Mouse (Mus musculus): ENCODE measurements around the gene Prdx2. TPM values are rescaled to one million over a fixed set of nuclear protein-coding genes. Genes with fewer than 3 reads are reported as not detected.
A peak's percentile ranks its signal among the peaks of the same experiment; 100 is the strongest.

Prdx2 gene
- polyA plus RNA-seq, 1 experiment from 2014 or later = 771 TPM

GRCm38 (mm10) chr8:84987388-84987787 is 18.0 kb downstream of the Prdx2 start:
- Histone ChIP-seq H3K27ac (ENCODE audit: low read depth) (no peak overlapping the region), H3K4me3 (ENCODE audit: low read depth, low read length) (no peak overlapping the region), H3K36me3 (ENCODE audit: control insufficient read depth, insufficient read depth, low read length) (no peaks in the 10 kb centered on the region), H3K9me3 (ENCODE audit: control insufficient read depth, low read length) (no peaks in the 10 kb centered on the region), H3K4me1 (replicated peaks; ENCODE audit: control insufficient read depth, insufficient read depth, low read length) (peaks cover 19% of the 10 kb centered on the region), H3K27me3 (replicated peaks; ENCODE audit: control insufficient read depth, insufficient read depth, low read length) (0 out of 2 replicates have a peak, but pooled peaks cover 11% of the 10 kb centered on the region), H3K9ac (ENCODE audit: low read length) (no peak overlapping the region), H3K4me2 (ENCODE audit: low read length) (no peak overlapping the region)
- ATAC-seq (replicated peaks; ENCODE audit: low FRiP score, low TSS enrichment, low read depth) (no peak), DNase-seq (ENCODE audit: low spot score) (no peak)
- WGBS = 87% methylated on average over 5 of the region's 5 CpGs

DNA sequence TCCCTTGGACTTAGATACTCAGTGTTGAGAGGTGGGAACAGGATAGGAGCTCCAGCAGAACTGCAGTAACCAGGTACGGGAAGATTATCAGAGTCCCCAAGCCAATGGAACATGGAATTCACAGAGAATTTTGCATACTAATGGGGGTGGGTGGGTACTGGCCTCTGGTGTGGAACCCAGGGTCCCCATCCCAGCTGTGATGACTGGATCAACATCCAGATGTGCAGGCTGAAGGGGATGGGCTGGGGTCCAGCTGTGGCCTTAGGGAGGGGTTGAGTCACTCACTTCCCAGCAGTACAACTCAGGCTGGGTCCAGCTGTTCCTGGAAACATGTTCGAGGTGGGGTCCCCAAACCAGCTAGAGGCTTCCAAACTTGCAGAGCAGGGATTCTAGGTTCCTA is 18.5 kb downstream of the Prdx2 start:
- Histone ChIP-seq H3K27me3 (replicated peaks; ENCODE audit: control insufficient read depth, insufficient read depth, low read length) (0 out of 2 replicates have a peak, but pooled peaks cover 11% of the 10 kb centered on the region), H3K27ac (ENCODE audit: low read depth) (no peak overlapping the region), H3K36me3 (ENCODE audit: control insufficient read depth, insufficient read depth, low read length) (no peaks in the 10 kb centered on the region), H3K4me2 (ENCODE audit: low read length) (no peak overlapping the region), H3K9me3 (ENCODE audit: control insufficient read depth, low read length) (no peaks in the 10 kb centered on the region), H3K4me1 (replicated peaks; ENCODE audit: control insufficient read depth, insufficient read depth, low read length) (peaks cover 19% of the 10 kb centered on the region), H3K9ac (ENCODE audit: low read length) (no peak overlapping the region), H3K4me3 (ENCODE audit: low read depth, low read length) (no peak overlapping the region)
- 64% methylated on average over 2 of the region's 2 CpGs for WGBS
- ATAC-seq (replicated peaks; ENCODE audit: low FRiP score, low TSS enrichment, low read depth) (no peak), DNase-seq (ENCODE audit: low spot score) (no peak)

DNA sequence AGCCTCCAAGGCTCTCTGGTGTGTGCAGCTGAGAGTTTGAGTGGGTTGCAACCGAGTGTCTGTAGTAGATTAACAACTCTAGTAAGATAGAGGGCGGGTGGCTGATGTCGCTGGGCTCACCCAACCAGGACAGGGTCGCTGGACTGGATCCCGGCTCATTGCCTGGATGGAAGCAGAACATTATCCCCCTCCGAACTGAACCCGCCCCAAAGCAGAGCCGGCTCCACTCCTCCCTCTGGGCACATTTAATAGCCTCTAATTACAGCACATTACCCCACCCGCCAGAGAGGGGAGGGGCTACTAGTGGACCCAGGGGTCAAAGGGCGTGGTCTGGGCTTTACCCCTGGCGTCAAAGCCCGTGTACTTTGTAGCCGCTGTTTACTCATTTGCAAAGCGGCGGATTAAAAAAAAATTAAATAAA is 19.9 kb downstream of the Prdx2 start:
- 0 out of 2 replicates have a peak, but pooled peaks cover 11% of the 10 kb centered on the region for H3K27me3 ChIP-seq (replicated peaks; ENCODE audit: control insufficient read depth, insufficient read depth, low read length)
- 7% methylated on average over 15 of the region's 15 CpGs for WGBS
- peaks cover 17% of the 10 kb centered on the region for H3K4me1 ChIP-seq (replicated peaks; ENCODE audit: control insufficient read depth, insufficient read depth, low read length)
- peak overlapping the region; percentile 86 for H3K27ac ChIP-seq (ENCODE audit: low read depth)
- no peak for DNase-seq (ENCODE audit: low spot score)
- no peaks in the 10 kb centered on the region for H3K9me3 ChIP-seq (ENCODE audit: control insufficient read depth, low read length)
- no peaks in the 10 kb centered on the region for H3K36me3 ChIP-seq (ENCODE audit: control insufficient read depth, insufficient read depth, low read length)
- H3K4me2 ChIP-seq (ENCODE audit: low read length) = peak overlapping the region; percentile 94
- ATAC-seq (replicated peaks; ENCODE audit: low FRiP score, low TSS enrichment, low read depth) = no peak
- H3K4me3 ChIP-seq (ENCODE audit: low read depth, low read length) = peak overlapping the region; percentile 6; the same call in 1 of the 2 replicates
- H3K9ac ChIP-seq (ENCODE audit: low read length) = no peak overlapping the region

GRCm38 (mm10) chr8:84989810-84990209 is 20.4 kb downstream of the Prdx2 start:
- peaks cover 12% of the 10 kb centered on the region for H3K4me1 ChIP-seq (replicated peaks; ENCODE audit: control insufficient read depth, insufficient read depth, low read length)
- 0 out of 2 replicates have a peak, but pooled peaks cover 11% of the 10 kb centered on the region for H3K27me3 ChIP-seq (replicated peaks; ENCODE audit: control insufficient read depth, insufficient read depth, low read length)
- H3K36me3 ChIP-seq (ENCODE audit: control insufficient read depth, insufficient read depth, low read length) = no peaks in the 10 kb centered on the region
- H3K4me3 ChIP-seq (ENCODE audit: low read depth, low read length) = peak overlapping the region; percentile 60
- DNase-seq (ENCODE audit: low spot score) (peak; percentile 97), ATAC-seq (replicated peaks; ENCODE audit: low FRiP score, low TSS enrichment, low read depth) (peak; percentile 63)
- H3K27ac ChIP-seq (ENCODE audit: low read depth) = peak overlapping the region; percentile 86
- WGBS = under 1% methylated on average over 15 of the region's 15 CpGs
- no peaks in the 10 kb centered on the region for H3K9me3 ChIP-seq (ENCODE audit: control insufficient read depth, low read length)
- H3K4me2 ChIP-seq (ENCODE audit: low read length) = peak overlapping the region; percentile 94
- H3K9ac ChIP-seq (ENCODE audit: low read length) = peak overlapping the region; percentile 69

- Histone ChIP-seq H3K4me3 (ENCODE audit: low read depth, low read length) (peak within 1 kb of the TSS; percentile 60), H3K4me1 (replicated peaks; ENCODE audit: control insufficient read depth, insufficient read depth, low read length) (peaks cover 7% of the 10 kb centered on the region; the same call in 1 of the 2 replicates), H3K36me3 (ENCODE audit: control insufficient read depth, insufficient read depth, low read length) (no peaks in the 10 kb centered on the region), H3K4me2 (ENCODE audit: low read length) (peak within 1 kb of the TSS; percentile 94), H3K9me3 (ENCODE audit: control insufficient read depth, low read length) (no peaks in the 10 kb centered on the region), H3K9ac (ENCODE audit: low read length) (peak within 1 kb of the TSS; percentile 69), H3K27me3 (replicated peaks; ENCODE audit: control insufficient read depth, insufficient read depth, low read length) (0 out of 2 replicates have a peak, but pooled peaks cover 11% of the 10 kb centered on the region), H3K27ac (ENCODE audit: low read depth) (peak within 1 kb of the TSS; percentile 86)
- under 1% methylated on average over 28 of the region's 28 CpGs for WGBS
- peak; percentile 88 for ATAC-seq (replicated peaks; ENCODE audit: low FRiP score, low TSS enrichment, low read depth)
- peak; percentile 99 for DNase-seq (ENCODE audit: low spot score)
Observed at GRCm38 (mm10) chr8:84990349-84990748, 21.0 kb downstream of the Prdx2 start, which contains the start of gene Hook2. Gene Hook2 (plus strand): TSS chr8:84990603.

- H3K27me3 ChIP-seq (replicated peaks; ENCODE audit: control insufficient read depth, insufficient read depth, low read length) = 0 out of 2 replicates have a peak, but pooled peaks cover 11% of the 10 kb centered on the region
- peak overlapping the region; percentile 94 for H3K4me2 ChIP-seq (ENCODE audit: low read length)
- peaks cover 3% of the 10 kb centered on the region; the same call in 1 of the 2 replicates for H3K4me1 ChIP-seq (replicated peaks; ENCODE audit: control insufficient read depth, insufficient read depth, low read length)
- H3K4me3 ChIP-seq (ENCODE audit: low read depth, low read length) = peak overlapping the region; percentile 60
- no peaks in the 10 kb centered on the region for H3K9me3 ChIP-seq (ENCODE audit: control insufficient read depth, low read length)
- 1% methylated on average over 15 of the region's 15 CpGs for whole genome bisulfite sequencing
- H3K36me3 ChIP-seq (ENCODE audit: control insufficient read depth, insufficient read depth, low read length) = no peaks in the 10 kb centered on the region
- peak overlapping the region; percentile 86 for H3K27ac ChIP-seq (ENCODE audit: low read depth)
- ATAC-seq (replicated peaks; ENCODE audit: low FRiP score, low TSS enrichment, low read depth) (peak; percentile 77), DNase-seq (ENCODE audit: low spot score) (no peak)
- peak overlapping the region; percentile 69 for H3K9ac ChIP-seq (ENCODE audit: low read length)
Observed at GRCm38 (mm10) chr8:84990836-84991235, 21.4 kb downstream of the Prdx2 start.

GRCm38 (mm10) chr8:84994375-84994774 is 25.0 kb downstream of the Prdx2 start:
- ATAC-seq (replicated peaks; ENCODE audit: low FRiP score, low TSS enrichment, low read depth) (no peak), DNase-seq (ENCODE audit: low spot score) (no peak)
- Histone ChIP-seq H3K9ac (ENCODE audit: low read length) (no peak overlapping the region), H3K9me3 (ENCODE audit: control insufficient read depth, low read length) (no peaks in the 10 kb centered on the region), H3K27ac (ENCODE audit: low read depth) (no peak overlapping the region), H3K27me3 (replicated peaks; ENCODE audit: control insufficient read depth, insufficient read depth, low read length) (no peaks in the 10 kb centered on the region), H3K36me3 (ENCODE audit: control insufficient read depth, insufficient read depth, low read length) (no peaks in the 10 kb centered on the region), H3K4me3 (ENCODE audit: low read depth, low read length) (no peak overlapping the region), H3K4me2 (ENCODE audit: low read length) (no peak overlapping the region), H3K4me1 (replicated peaks; ENCODE audit: control insufficient read depth, insufficient read depth, low read length) (0 out of 2 replicates have a peak, but pooled peaks cover 3% of the 10 kb centered on the region)
- WGBS = 87% methylated on average over 9 of the region's 9 CpGs

DNA sequence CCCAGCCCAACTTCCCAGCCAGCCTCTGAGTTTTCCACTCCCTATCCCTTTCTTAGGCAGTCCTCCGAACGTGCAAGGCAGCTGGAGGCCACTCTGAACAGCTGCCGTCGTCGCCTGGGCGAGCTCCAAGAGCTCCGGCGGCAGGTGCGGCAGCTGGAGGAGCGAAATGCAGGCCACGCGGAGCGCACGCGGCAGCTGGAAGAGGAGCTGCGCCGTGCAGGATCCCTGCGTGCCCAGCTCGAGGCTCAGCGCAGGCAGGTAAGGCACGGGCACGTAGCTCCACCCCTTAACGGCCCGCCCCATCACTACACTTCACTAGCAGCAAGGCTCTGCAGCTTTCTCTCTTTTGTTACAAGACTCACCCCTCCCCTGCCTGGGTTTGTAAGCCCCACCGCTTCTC is 26.3 kb downstream of the Prdx2 start:
- H3K27ac ChIP-seq (ENCODE audit: low read depth) = no peak overlapping the region
- H3K4me2 ChIP-seq (ENCODE audit: low read length) = no peak overlapping the region
- 35% methylated on average over 25 of the region's 25 CpGs for WGBS
- ATAC-seq (replicated peaks; ENCODE audit: low FRiP score, low TSS enrichment, low read depth) (no peak), DNase-seq (ENCODE audit: low spot score) (no peak)
- no peak overlapping the region for H3K9ac ChIP-seq (ENCODE audit: low read length)
- H3K4me1 ChIP-seq (replicated peaks; ENCODE audit: control insufficient read depth, insufficient read depth, low read length) = no peaks in the 10 kb centered on the region
- no peaks in the 10 kb centered on the region for H3K9me3 ChIP-seq (ENCODE audit: control insufficient read depth, low read length)
- H3K27me3 ChIP-seq (replicated peaks; ENCODE audit: control insufficient read depth, insufficient read depth, low read length) = no peaks in the 10 kb centered on the region
- H3K4me3 ChIP-seq (ENCODE audit: low read depth, low read length) = no peak overlapping the region
- no peaks in the 10 kb centered on the region for H3K36me3 ChIP-seq (ENCODE audit: control insufficient read depth, insufficient read depth, low read length)

DNA sequence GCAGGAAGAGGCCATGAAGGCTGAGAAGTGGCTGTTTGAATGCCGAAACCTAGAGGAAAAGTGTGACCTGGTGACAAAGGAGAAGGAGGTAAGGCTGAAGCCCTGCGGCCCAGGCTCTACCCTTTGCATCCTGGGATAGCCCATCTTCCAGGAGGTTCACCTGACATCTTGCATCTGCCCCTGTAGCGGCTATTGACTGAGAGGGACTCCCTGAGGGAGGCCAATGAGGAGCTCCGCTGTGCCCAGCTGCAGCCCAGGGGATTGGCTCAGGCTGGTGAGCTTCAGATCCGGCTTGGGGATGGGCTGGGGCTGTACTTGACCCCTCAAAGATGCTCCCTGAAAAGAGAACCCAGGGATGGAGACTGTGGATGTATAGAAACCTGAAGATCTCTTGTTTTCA is 27.6 kb downstream of the Prdx2 start:
- DNase-seq (ENCODE audit: low spot score) (no peak), ATAC-seq (replicated peaks; ENCODE audit: low FRiP score, low TSS enrichment, low read depth) (no peak)
- Histone ChIP-seq H3K4me2 (ENCODE audit: low read length) (no peak overlapping the region), H3K9ac (ENCODE audit: low read length) (no peak overlapping the region), H3K36me3 (ENCODE audit: control insufficient read depth, insufficient read depth, low read length) (no peaks in the 10 kb centered on the region), H3K9me3 (ENCODE audit: control insufficient read depth, low read length) (no peaks in the 10 kb centered on the region), H3K4me3 (ENCODE audit: low read depth, low read length) (no peak overlapping the region), H3K27ac (ENCODE audit: low read depth) (no peak overlapping the region), H3K4me1 (replicated peaks; ENCODE audit: control insufficient read depth, insufficient read depth, low read length) (no peaks in the 10 kb centered on the region), H3K27me3 (replicated peaks; ENCODE audit: control insufficient read depth, insufficient read depth, low read length) (no peaks in the 10 kb centered on the region)
- 86% methylated on average over 5 of the region's 5 CpGs for WGBS
